Mouse (Mus musculus) hindbrain, embryonic 16.5 days (tissue): Measurements from ENCODE around the gene Nr1d1. TPM values are rescaled to one million over a fixed set of nuclear protein-coding genes. Genes with fewer than 3 reads are reported as not detected.

ENCODE experiments used
- ATAC-seq: fragments of 200-750 bp; cut with Nextera tagmentation; 2 replicates; pipeline ENCODE4 v1.8.0; 2017; ENCODE audit warnings: moderate TSS enrichment, moderate library complexity
- H3K27ac ChIP-seq: fragments of 300-500 bp; sonication (generic); 2 replicates; pipeline ENCODE4 v1.5.1; 2014; ENCODE audit warnings: low read depth, mild to moderate bottlenecking, control low read depth, low read length, moderate library complexity
- H3K27me3 ChIP-seq: fragments of 300-500 bp; sonication (generic); replicated peaks from 2 replicates; pipeline ENCODE4 v1.6.1; 2014; ENCODE audit warnings: low read length; ENCODE audit not compliant: control insufficient read depth, insufficient read depth
- H3K36me3 ChIP-seq: fragments of 300-500 bp; sonication (generic); 2 replicates; pipeline ENCODE4 v1.6.1; 2014; ENCODE audit warnings: mild to moderate bottlenecking, low read length, moderate library complexity, mixed read lengths; ENCODE audit not compliant: control insufficient read depth, insufficient read depth
- H3K4me1 ChIP-seq: fragments of 300-500 bp; sonication (generic); 2 replicates; pipeline ENCODE4 v1.6.1; 2014; ENCODE audit warnings: low read depth, low read length; ENCODE audit not compliant: control insufficient read depth, insufficient read depth
- H3K4me2 ChIP-seq: fragments of 300-500 bp; sonication (generic); 2 replicates; pipeline ENCODE4 v1.6.1; 2014; ENCODE audit warnings: mild to moderate bottlenecking, low read length, control low read depth, moderate library complexity
- H3K4me3 ChIP-seq: fragments of 300-500 bp; sonication (generic); 2 replicates; pipeline ENCODE4 v1.5.1; 2014; ENCODE audit warnings: mild to moderate bottlenecking, low read length, control low read depth, moderate library complexity
- H3K9ac ChIP-seq: fragments of 300-500 bp; sonication (generic); 2 replicates; pipeline ENCODE4 v1.6.1; 2014; ENCODE audit warnings: low read depth, mild to moderate bottlenecking, control low read depth, low read length, moderate library complexity
- H3K9me3 ChIP-seq: fragments of 300-500 bp; sonication (generic); 2 replicates; pipeline ENCODE4 v1.6.1; 2014; ENCODE audit warnings: mild to moderate bottlenecking, low read length, moderate library complexity; ENCODE audit not compliant: control insufficient read depth
- whole genome bisulfite sequencing: fragments of 180-500 bp; shearing (Covaris S2); extraction: QIAGEN DNeasy Blood & Tissue Kit; methylation state at CpG from one replicate; pipeline ENCODE4 v1.1.7; 2014; 5-methylcytosine and 5-hydroxymethylcytosine counted together
- polyA plus RNA-seq: library from polyadenylated mRNA; unstranded; fragments of >200 nt; fragmentation: Nextera tagmentation; extraction: Ambion mirVana; gene quantifications from 2 replicates; pipeline ENCODE4 v1.2.1, GENCODE M21; 2015

Gene Nr1d1
- polyA plus RNA-seq, 1 experiment from 2014 or later = 4.9 TPM

DNA sequence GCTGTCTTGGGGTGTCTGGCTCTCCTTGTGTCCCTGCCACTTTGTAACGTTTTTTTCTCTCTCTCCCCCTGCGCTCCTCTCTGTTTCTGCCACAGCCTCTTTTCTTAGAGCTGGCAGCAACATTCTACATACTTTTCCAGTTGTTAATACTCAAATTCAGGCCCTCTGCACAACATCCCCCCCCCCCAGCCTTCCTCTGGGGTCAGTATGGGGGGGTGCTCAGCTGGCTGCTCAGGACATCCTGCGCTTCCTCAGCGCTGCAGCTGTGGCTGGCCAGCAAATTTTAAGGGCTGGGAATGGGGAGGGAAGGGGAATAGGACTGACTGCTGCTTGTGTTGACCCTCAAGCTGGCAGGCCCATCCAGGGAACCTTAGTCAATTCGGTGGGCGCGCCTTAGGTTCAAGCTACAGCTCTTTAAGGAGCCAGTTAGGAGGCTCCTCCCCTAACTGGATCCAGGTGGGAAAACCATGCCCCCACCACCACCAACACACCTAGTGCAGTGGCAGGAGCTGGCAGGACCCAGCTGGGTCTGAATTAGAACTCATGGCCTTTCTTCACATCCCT is 30.6 kb downstream of the Nr1d1 start:
- Histone ChIP-seq H3K27me3 (no peaks in the 10 kb centered on the region), H3K9ac (peak overlapping the region; percentile 99), H3K9me3 (no peaks in the 10 kb centered on the region), H3K4me2 (peak overlapping the region; percentile 91), H3K27ac (peak overlapping the region; percentile 100), H3K4me3 (peak overlapping the region; percentile 85), H3K4me1 (peaks cover 64% of the 10 kb centered on the region), H3K36me3 (no peaks in the 10 kb centered on the region)
- no peak for ATAC-seq
- 25% methylated on average over 7 of the region's 7 CpGs for WGBS

DNA sequence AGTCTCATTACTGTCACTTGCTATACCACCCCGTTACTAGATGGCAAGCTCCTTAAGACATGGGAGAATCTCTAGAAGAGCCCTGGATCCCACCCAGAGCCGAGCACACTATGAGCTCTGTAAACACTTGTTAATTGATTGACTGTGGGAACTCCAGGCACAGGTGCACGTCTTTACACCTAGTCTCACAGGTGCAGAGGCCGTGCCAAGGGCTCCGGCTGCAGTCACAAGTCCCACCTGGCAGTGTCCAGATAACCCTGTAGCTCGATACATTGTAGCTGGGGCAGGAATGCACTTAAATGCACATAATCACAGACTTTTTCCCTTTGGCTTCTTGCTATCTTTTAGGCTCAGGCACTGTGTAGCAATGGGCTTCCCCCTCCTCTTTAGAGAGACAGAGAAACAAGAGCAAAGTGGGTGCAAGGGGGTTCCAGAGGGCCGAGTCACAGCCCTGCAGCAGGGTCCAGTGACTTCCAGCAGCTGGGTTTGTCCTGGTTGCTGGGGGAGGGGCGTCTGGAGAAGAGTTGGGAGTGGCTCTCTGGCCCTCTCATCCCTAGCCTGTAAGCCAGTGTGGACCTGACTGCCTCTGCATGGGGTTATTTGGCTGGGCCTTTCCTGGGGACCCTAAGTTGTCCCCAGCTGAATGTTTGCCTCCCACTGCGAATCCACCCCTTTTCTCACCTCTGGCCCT is 31.3 kb downstream of the Nr1d1 start:
- Histone ChIP-seq H3K9ac (peak overlapping the region; percentile 99), H3K36me3 (no peaks in the 10 kb centered on the region), H3K9me3 (no peaks in the 10 kb centered on the region), H3K4me2 (peak overlapping the region; percentile 91), H3K27me3 (no peaks in the 10 kb centered on the region), H3K27ac (peak overlapping the region; percentile 100), H3K4me3 (peak overlapping the region; percentile 85), H3K4me1 (peaks cover 63% of the 10 kb centered on the region)
- 0 out of 2 replicates have a peak, but pooled peaks have one; percentile 1 for ATAC-seq
- 2% methylated on average over 9 of the region's 9 CpGs for WGBS

DNA sequence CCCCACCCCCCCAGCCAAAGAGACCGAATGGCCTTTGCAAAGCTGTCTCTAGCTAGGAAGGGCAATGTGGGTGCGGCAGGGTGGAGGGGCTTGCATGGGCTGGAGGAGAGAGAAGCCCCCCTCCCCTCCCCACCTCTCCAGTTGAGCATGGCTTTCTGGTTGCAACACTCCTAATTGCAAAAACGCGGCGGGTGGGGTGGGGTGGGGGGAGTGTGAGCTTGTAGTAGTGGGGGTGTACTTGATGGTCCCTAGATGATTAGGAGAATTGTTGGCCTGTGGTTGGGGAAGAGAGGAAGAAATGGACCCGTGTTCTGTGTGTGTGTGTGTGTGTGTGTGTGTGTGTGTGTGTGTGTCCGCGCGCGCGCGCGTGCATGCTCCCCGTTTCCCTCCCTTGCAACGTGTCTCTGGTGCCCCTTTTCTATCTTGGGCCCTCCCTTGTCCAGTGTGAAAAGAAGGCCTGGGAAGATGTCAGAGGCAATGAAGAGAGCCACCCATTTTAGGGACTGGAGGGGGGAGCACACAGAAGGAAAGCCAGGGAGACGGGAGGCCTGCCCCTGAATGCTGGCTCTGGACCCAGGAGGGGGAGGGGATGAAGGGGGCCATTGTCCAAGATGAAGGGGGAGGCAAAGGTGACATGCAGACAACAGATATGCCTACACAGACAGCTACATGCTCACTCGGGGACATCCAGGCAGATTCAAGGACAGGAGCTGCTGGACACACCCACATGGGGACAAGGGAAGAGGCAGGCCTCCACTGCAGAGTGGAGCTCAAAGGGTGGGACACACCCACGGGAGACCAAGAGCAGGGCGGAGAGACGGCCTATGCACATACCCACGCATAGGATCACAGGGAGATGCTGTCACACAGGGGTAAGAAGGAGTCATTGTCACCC is 32.5 kb downstream of the Nr1d1 start:
- H3K4me3 ChIP-seq = peak overlapping the region; percentile 85
- WGBS = under 1% methylated on average over 21 of the region's 21 CpGs
- peak overlapping the region; percentile 100 for H3K27ac ChIP-seq
- no peaks in the 10 kb centered on the region for H3K27me3 ChIP-seq
- peaks cover 57% of the 10 kb centered on the region for H3K4me1 ChIP-seq
- H3K36me3 ChIP-seq = no peaks in the 10 kb centered on the region
- peak overlapping the region; percentile 99 for H3K9ac ChIP-seq
- ATAC-seq = peak; percentile 7; the same call in 1 of the 2 replicates
- no peaks in the 10 kb centered on the region for H3K9me3 ChIP-seq
- H3K4me2 ChIP-seq = peak overlapping the region; percentile 91

DNA sequence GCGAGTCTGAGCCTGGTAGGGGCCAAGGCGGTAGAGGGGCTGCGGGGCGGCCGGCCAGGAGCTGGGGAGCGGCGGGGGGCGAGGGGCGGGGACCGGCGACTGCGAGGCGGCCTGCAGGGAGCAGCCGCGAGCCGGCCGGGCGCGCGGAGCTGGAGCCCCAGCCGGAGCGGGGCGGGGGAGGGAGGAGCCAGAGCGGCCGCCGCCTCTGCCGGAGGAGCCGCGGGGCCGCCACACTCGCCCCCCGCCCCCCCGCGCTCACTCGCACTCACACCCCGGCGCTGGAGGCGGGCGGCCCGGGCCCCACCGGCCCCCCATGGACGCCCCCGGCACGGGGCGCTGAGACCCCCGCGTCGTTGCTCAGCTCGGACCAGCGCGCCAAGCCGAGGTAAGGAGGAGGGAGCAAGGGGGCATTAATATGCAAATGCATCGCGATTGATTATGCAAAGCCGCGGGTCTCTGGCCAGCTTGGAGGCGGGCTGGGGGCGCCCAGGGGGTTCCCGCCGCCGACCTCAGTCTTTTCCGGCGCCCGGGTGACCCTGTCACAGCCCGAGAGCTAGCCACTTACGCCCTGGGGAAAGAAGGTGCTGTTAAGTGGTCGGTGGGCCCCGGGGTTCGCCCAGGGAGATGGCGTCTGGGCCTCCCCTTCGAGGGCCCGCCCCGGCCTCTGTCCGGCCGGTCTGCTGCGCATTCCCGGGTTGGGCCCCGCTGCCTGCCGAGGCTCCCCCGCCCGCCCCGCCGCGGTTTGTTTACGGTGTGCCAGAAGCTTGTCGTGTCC is 33.3 kb downstream of the Nr1d1 start:
- H3K36me3 ChIP-seq = no peaks in the 10 kb centered on the region
- peak; percentile 68 for ATAC-seq
- H3K9me3 ChIP-seq = no peaks in the 10 kb centered on the region
- WGBS = under 1% methylated on average over 57 of the region's 86 CpGs
- peak overlapping the region; percentile 91 for H3K4me2 ChIP-seq
- peak overlapping the region; percentile 85 for H3K4me3 ChIP-seq
- peaks cover 50% of the 10 kb centered on the region for H3K4me1 ChIP-seq
- H3K27ac ChIP-seq = peak overlapping the region; percentile 100
- peak overlapping the region; percentile 99 for H3K9ac ChIP-seq
- no peaks in the 10 kb centered on the region for H3K27me3 ChIP-seq

DNA sequence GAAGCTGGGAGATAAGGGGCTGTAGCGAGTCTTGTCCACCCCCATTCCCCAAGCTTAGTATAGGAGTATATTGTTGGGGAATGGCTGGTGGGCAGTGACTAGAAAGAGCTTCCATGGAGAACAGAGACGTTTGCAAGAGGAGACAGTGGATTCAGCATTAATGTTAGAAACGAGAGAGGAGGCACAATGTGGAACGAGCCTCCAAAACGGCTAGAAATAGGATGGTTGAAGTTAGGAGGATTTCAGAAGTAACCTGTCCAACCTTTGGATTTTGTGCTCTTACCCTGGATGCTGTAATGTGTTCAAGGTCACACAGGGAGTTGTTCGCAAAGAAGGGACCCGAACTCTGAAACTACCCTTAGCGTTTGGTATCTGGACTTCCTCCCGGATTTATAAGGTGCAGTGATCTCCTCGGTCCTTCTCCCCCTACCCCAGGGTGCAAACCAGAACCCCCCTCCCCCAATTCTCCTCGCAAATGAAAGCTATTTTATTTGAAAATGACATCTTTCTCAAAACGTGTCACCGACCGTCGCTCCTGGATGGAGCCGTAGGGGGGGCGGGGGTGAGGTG is 34.0 kb downstream of the Nr1d1 start:
- peaks cover 44% of the 10 kb centered on the region for H3K4me1 ChIP-seq
- no peaks in the 10 kb centered on the region for H3K9me3 ChIP-seq
- WGBS = under 1% methylated on average over 16 of the region's 17 CpGs
- H3K4me2 ChIP-seq = peak overlapping the region; percentile 91
- ATAC-seq = no peak
- peak overlapping the region; percentile 99 for H3K9ac ChIP-seq
- H3K4me3 ChIP-seq = peak overlapping the region; percentile 85
- no peaks in the 10 kb centered on the region for H3K36me3 ChIP-seq
- peak overlapping the region; percentile 100 for H3K27ac ChIP-seq
- H3K27me3 ChIP-seq = no peaks in the 10 kb centered on the region

DNA sequence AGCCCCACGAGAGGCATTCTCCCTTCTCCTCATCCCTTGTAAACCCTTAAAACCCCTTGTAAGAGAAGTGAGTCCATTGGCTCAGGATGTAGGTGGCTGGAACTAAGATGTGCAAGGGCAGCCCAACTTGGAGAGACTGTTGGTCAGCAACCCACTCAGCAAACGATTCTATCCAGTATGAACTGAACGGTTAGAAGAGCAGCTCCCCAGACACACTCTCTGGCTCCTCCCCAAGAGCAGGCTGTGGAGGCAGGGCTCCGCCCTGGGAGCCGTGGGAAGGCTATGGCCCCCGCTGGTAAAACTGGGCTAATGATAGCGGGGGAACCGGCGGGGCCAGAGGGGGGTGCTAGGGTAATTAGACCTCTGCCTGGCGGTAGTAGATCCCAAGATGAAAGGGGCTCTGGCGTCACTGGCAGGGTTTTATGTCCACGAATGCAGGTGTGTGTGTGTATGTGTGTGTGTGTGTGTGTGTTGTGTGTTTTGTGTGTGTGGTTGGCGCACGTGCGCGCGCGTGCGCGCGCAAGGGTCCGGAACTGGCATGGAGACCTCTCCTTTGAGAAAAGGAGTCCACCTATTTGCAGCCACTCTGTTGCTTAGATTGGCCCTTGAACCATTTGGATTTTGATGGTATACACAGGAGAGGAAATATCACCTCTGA is 34.6 kb downstream of the Nr1d1 start, which contains the start of gene Thra:
Gene Thra, plus strand, starts transcription at position 246 of the 658 bp plus-strand sequence.
- no peaks in the 10 kb centered on the region for H3K9me3 ChIP-seq
- peak within 1 kb of the TSS; percentile 85 for H3K4me3 ChIP-seq
- peak within 1 kb of the TSS; percentile 91 for H3K4me2 ChIP-seq
- H3K27ac ChIP-seq = peak within 1 kb of the TSS; percentile 100
- H3K27me3 ChIP-seq = no peaks in the 10 kb centered on the region
- H3K36me3 ChIP-seq = no peaks in the 10 kb centered on the region
- ATAC-seq = peak; percentile 51
- H3K9ac ChIP-seq = peak within 1 kb of the TSS; percentile 99
- WGBS = 0% methylated on average over 22 of the region's 22 CpGs
- H3K4me1 ChIP-seq = peaks cover 38% of the 10 kb centered on the region

DNA sequence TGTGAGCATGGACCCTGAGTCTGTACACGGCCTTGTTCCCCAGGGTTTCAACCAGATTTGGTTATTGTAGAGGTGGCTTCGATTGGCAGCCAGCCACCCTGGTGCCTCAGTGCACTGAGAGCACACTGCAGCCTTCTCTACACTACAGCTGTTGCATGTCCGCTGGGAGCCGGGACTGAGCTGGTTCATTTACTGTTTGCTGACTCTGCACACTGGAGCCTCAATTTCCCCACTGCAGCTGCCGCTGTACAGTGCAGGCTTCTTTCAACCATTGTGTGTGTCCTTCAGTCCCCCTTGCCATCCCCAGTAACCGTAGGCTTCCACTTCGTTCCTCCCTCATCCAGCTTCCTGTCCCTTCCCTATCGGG is 35.1 kb downstream of the Nr1d1 start:
- Histone ChIP-seq H3K4me3 (peak overlapping the region; percentile 85), H3K27ac (peak overlapping the region; percentile 100), H3K4me2 (peak overlapping the region; percentile 91), H3K27me3 (no peaks in the 10 kb centered on the region), H3K36me3 (no peaks in the 10 kb centered on the region), H3K9me3 (no peaks in the 10 kb centered on the region), H3K9ac (peak overlapping the region; percentile 99), H3K4me1 (peaks cover 33% of the 10 kb centered on the region)
- 3% methylated on average over 8 of the region's 8 CpGs for WGBS
- peak; percentile 25; the same call in 1 of the 2 replicates for ATAC-seq

DNA sequence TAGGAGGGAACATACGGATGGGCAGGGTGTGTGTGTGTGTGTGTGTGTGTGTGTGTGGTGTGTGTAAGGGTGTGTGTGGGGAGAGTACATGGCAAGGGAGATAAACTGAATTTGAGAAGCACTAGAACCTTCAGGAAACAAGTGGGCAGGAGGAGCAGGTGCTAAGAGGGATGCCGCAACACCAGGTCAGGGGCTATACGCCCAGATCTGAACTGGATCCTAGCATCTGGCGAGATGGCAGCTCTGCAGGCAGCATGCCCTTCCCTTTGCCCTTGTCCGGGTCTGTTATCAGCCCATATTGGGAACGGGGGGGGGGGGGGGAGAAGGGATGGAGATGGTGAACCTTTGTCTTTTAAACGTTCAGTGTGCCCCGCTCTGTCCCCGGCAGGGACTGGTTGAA is 36.2 kb downstream of the Nr1d1 start:
- 0 out of 2 replicates have a peak, but pooled peaks cover 2% of the 10 kb centered on the region for H3K9me3 ChIP-seq
- no peaks in the 10 kb centered on the region for H3K27me3 ChIP-seq
- WGBS = 57% methylated on average over 7 of the region's 9 CpGs
- peak overlapping the region; percentile 24; the same call in 1 of the 2 replicates for H3K9ac ChIP-seq
- H3K36me3 ChIP-seq = no peaks in the 10 kb centered on the region
- no peak for ATAC-seq
- peaks cover 22% of the 10 kb centered on the region for H3K4me1 ChIP-seq
- H3K4me2 ChIP-seq = peak overlapping the region; percentile 2; the same call in 1 of the 2 replicates
- H3K4me3 ChIP-seq = no peak overlapping the region
- peak overlapping the region; percentile 71 for H3K27ac ChIP-seq
